Mouse (Mus musculus): Measurements from ENCODE around the gene Pmpca. TPM values are rescaled to one million over a fixed set of nuclear protein-coding genes. Genes with fewer than 3 reads are reported as not detected.
A peak's percentile ranks its signal among the peaks of the same experiment; 100 is the strongest.

Pmpca gene
- polyA plus RNA-seq, 3 experiments from 2014 or later, result 82.4 to 88.4 (median 82.9) TPM

DNA sequence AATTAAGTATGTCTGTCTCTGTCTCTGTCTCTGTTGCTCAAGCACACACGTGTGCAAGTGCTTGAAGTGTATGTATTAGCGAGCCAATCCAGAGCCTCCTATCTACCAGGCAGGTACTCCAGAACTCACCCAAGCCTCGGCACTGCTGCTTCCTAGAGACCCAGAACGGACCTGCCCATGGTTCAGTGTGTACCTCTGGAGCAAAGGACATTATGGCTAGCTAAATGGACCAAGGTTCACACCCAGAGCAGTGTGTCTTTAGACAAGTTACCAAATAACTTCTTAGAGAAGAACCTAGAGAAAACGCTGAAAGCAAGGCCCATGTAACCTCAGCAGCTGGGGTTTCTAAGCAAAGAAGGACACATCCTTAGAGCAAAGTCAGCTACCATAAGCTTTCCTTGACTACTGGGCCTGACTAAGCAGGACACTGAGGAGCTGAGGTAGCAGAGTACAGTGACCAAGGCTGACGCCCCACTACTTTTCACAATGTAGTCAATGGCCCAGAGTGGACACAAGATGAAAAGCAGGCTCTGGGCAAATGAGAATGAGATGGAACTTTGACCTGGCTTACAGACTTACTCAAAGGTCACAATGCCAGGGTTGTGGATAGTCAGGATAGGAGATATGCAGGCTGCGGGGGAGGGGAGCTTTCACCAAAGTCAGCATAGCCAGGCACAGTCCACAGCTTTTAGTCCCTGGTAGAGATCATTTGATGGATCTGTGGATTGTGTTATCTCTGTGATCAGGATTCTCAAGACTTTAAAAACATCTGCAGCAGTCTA, 45.8 kb downstream of the Pmpca start:
- ATAC-seq, result no peak

DNA sequence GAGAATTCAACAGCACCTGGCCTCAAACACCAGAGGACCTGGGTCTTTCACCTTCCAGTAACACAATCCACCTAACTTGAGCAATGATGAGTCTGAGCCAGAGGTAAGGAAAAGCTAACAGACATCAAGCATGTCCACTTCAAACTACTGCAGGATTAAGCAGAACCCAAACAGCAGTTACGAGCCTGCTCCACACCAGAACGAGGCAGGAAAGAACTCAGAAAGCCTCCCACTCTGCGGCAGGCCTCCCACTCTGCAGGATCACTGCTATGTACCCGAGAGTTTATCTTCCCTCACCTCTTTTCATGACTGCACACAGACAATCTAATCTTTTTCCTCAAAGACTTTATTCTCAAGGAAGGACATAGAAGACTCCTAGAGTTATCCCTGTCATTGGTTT, 48.1 kb downstream of the Pmpca start:
- ATAC-seq, result no peak

DNA sequence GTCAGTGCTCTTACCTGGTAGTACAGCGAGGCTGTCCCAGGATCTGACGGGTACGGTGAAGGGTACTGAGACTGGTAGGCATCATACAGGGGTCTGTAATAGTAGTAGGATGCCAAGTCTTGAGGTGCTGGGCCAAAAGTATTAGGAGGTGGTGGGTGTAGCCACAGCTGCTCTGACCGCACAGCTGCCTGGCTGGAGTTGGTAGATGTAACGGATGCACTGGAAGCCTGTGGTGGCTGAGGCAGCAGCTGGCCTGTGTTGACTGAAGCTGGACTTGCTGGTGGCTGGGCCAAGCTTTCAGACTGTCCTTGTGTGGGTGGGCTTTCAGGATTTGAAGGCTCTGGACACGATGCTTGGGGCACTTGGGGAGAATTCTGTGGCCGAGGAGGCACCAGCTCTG, 49.2 kb downstream of the Pmpca start:
- ATAC-seq, result no peak

DNA sequence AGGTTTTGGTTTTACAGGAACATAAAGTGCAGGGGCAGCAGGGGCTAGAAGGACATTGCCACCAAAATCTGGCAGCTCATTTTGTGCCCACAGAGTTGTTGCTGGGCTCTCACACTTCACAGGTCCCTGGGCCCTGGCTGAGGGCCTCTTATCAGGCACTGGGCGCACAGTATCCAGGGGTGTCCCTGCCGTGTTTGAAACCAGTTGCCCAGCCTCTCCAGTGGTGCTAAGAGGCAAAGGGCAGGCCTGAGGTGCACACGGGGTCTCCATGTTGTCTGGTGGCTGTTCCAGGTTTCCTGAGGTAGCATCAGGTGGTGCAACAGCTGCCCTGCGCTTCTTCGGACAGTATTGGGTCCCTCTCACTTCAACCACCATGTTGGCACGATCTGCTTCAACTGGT, 50.5 kb downstream of the Pmpca start:
- no peak for ATAC-seq

DNA sequence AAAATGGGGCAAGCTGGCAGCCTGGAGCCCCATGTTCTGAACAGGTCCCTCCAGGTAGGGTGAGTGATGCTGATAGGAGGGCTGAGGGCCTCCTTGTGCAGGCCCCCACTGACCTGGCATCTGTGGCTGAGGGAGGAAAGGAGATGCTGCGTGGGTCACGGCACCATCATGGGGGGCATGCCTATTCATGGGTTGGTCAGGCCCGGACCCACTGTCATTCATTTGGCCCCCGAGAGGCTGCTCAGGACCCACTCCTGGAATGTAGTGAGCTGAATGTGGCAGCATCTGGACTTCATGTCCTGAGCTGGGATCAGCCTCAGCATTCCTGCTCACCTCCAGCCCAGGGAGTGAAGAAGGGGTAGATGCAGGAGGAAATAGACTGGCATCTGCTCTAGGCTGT, 52.1 kb downstream of the Pmpca start:
- no peak for ATAC-seq

DNA sequence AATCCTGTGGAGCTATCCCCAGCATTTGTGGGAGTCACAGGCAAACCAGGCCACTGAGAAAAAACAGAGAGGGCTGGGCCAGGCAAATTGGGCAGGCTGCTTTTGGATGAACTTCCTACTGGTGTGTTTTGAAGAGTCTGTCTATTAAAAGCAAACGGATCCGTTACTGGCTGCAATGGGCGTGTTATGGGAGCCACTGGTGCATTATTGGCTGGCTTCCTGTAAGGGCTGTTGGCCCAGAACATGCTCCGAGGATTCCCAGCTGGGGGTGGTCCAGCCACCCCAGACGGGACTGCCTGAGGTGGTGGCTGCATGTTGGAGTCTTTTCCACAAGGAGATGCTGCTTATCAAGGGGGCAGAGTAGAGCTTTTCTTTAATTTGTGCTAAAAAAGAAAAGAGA, 52.5 kb downstream of the Pmpca start:
- ATAC-seq, result no peak

DNA sequence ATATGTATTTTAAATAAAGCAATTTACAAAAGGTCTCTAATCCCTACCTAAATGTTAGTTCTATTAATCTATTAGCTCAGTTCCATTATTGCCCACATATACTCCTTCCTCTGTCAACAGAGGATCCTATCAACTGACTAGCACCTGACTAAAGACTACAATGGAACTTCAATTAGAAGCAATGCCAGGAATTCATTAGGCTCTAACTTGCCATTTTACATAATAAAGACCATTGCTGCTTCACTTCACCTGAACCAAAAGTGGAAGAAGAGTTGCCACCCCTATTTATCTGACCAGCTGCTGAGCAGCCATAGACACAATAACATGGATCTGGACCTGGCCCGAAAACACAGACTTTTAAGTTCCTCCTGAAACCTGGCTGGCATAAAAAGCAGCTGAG, 53.7 kb downstream of the Pmpca start:
- ATAC-seq, result no peak

DNA sequence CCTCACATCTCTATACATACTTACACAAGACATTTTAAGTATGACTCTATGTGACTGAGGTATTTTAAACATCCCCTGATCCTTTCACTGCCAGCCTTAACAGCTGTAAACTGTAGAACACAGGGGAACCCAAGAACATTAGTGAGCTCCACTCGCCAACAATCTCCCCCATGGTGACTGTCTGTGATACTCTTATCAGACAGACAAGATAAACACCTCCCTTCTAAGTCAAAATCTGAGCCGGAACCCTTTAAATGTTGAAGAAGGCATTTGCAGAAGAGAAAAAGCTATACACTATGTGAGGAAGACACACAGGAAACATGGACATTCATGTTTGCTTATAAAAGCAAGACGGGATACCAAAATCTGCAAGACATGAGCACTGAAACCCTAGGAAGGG, 54.7 kb downstream of the Pmpca start:
- no peak for ATAC-seq

DNA sequence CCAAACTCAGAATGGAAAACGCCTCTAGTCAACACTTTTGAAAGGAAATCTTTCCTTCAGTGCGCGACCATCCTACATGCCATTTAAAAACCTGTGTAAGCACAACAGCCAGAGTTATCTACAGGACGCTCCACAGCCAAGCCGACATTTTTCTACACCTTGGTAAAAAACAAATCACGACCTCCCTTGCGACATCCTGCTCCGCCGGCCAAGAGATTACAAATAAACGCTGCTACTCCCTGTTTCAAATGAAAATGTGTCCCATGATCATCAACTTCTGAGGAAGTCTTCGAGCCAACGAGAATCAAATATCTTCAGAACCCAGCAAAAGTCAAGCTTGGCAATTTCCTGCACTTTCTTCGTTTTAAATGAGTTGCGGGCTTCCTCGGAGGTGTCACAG, 55.2 kb downstream of the Pmpca start:
- ATAC-seq, result no peak

DNA sequence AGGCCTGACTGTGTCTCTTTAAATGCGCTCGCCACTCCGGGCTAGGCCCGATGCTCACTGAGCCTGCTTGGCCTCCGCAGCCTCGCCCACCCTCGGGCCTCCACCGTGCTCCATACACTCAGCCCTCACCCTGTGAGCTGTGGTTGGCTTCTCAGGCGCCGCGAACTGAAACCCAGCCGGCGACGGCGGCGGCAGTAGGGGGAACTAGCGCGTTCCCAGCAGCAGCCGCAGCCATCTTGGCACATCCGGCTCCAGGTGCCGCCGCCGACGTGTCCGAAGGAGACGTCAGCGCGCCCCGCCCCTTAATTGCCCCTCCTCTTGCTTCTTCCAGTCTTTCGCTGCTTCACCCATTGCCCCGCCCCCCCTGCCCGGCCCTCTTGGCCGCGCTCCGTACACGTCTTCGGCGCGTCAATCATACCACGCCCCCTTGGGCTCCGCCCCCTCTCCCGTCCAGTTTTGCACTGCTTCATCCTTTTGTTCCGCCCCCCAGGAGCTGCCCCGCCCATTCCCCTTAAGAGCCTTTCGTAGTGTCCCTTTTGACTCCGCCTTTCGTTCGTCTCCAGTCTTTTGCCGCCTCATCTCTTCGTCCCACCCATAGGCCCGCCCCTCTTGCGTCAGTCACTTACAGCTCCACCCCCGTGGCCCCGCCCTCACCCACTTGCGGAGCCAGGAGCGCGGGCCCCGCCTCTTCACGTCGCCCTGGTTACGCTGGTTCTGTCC, 56.0 kb downstream of the Pmpca start, which contains the start of gene Sec16a:
Sec16a (minus strand) TSS at position 271 of the 720 bp plus-strand sequence.
- ATAC-seq, result peak; percentile 86

DNA sequence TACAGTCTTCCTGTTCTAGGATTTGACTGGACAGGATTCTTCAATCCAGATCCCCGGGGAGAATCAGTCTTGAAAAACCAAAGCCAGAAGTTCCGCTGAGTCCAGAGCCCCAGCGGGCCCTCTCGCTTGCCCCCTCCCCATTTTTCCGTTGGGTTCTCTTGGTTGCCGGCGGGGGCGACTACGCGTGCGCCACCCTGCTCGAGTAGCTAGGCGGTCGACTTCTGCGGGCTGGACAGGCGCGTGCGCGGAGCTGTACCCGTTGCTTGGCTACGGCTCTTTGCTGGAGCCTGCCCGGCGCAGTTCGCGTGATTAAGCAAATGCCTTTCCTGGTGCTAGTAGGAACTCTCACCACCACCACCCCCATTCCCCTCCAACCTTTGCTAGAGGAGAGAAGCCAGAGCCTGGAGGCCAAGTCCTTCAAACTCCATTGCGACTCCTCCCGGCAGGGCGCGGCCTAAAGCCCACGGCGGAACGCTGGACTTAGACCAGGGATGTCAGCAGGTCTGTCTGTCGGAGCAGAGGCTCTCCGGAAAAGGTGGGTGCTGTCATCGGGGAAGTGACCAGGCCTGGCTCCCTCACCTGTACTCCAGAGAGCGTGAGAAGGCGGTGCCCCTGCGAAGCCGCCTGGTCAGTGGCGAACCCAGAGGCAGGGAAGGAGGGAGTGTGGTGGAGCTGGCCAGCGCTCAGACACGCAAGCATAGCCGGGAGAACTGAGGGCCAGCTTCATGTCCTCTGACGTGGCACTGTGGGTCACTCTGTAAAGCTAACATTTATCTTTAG, 56.7 kb downstream of the Pmpca start:
- ATAC-seq, result peak; percentile 65

DNA sequence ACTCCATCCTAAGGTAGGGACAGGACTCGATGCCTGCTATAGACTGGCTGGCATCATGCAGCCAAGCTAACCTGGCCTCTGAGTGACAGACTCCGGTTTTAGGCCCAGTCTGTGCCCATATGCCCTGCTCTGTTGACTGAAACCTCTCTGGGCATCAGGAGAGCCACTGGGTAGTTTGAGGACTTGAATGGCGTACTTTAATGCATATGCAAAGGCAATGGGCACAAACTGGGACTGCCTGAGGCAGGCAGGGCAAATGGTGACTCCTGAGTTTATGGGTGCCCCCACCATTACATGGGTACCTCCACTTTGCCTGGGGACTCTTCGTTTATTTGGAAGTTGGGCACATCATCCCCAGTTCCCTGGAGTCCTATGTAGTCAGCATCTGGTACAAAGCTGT, 57.5 kb downstream of the Pmpca start:
- no peak for ATAC-seq

Other genes with a start within 250 kb of the Pmpca start
- gene Lhx3, start 181.1 kb upstream of the Pmpca start, polyA plus RNA-seq (2017; shearing (Covaris generic)), result not detected
- 1 to 10 TPM; 1.3 to 2.6 (median 1.9) TPM for gene Qsox2, start 151.8 kb upstream of the Pmpca start, polyA plus RNA-seq (2017; shearing (Covaris generic))
- under 1 TPM in 1 of 3 experiments, not detected in 2; 0.04 TPM for gene Ccdc187, start 94.8 kb upstream of the Pmpca start, polyA plus RNA-seq (2017; shearing (Covaris generic))
- gene Gpsm1, start 73.8 kb upstream of the Pmpca start, polyA plus RNA-seq (2017; shearing (Covaris generic)), result 1 to 10 TPM; 3.8 to 5.0 (median 5.0) TPM
- gene Dnlz, start 37.2 kb upstream of the Pmpca start, polyA plus RNA-seq (2017; shearing (Covaris generic)), result 1 to 10 TPM; 7.6 to 8.7 (median 7.6) TPM
- 1 to 10 TPM in 2 of 3 experiments, under 1 TPM in 1; 0.53 to 2.1 (median 1.1) TPM for gene Card9, start 28.4 kb upstream of the Pmpca start, polyA plus RNA-seq (2017; shearing (Covaris generic))
- 10 to 100 TPM; 15.6 to 43.4 (median 39.6) TPM for gene Snapc4, start 8.7 kb upstream of the Pmpca start, polyA plus RNA-seq (2017; shearing (Covaris generic))
- 10 to 100 TPM; 35.3 to 57.5 (median 44.3) TPM for gene Entr1, start within 50 bp of the Pmpca start, polyA plus RNA-seq (2017; shearing (Covaris generic))
- gene Inpp5e, start 19.9 kb downstream of the Pmpca start, polyA plus RNA-seq (2017; shearing (Covaris generic)), result 10 to 100 TPM in 2 of 3 experiments, 1 to 10 TPM in 1; 9.4 to 19.0 (median 10.9) TPM
- gene Sec16a, start 55.9 kb downstream of the Pmpca start, polyA plus RNA-seq (2017; shearing (Covaris generic)), result 10 to 100 TPM; 18.4 to 28.4 (median 24.2) TPM
- 10 to 100 TPM; 24.9 to 41.2 (median 27.0) TPM for gene Notch1, start 127.3 kb downstream of the Pmpca start, polyA plus RNA-seq (2017; shearing (Covaris generic))
- 1 to 10 TPM in 2 of 3 experiments, not detected in 1; 1.7 to 2.3 TPM for gene Egfl7, start 190.7 kb downstream of the Pmpca start, polyA plus RNA-seq (2017; shearing (Covaris generic))
- not detected for gene Gm20532, start 197.3 kb downstream of the Pmpca start, polyA plus RNA-seq (2017; shearing (Covaris generic))
- 1 to 10 TPM; 6.6 to 9.1 (median 7.4) TPM for gene Agpat2, start 215.1 kb downstream of the Pmpca start, polyA plus RNA-seq (2017; shearing (Covaris generic))
- gene Fam69b, start 239.1 kb downstream of the Pmpca start, polyA plus RNA-seq (2017; shearing (Covaris generic)), result 1 to 10 TPM; 1.2 to 4.2 (median 2.1) TPM

Data from inflammation-experienced regulatory T-cells, adult 6 months (primary cell).